Mouse (Mus musculus) ES-E14 (cell line): ENCODE data around the gene Cfb. TPM values are rescaled to one million over a fixed set of nuclear protein-coding genes. Genes with fewer than 3 reads are reported as not detected.

Source experiments
- DNase-seq: peaks from one replicate; pipeline ENCODE4 v3.0.0-alpha.2; 2013; ENCODE audit warnings: low read depth, low spot score
- H3K27ac ChIP-seq: 2 replicates; pipeline ENCODE4 v1.5.1; 2012; ENCODE audit warnings: low read depth, mild to moderate bottlenecking, low read length, moderate library complexity, mixed read lengths; ENCODE audit not compliant: poor library complexity, insufficient read depth, severe bottlenecking
- H3K36me3 ChIP-seq: 2 replicates; pipeline ENCODE4 v1.6.1; 2012; ENCODE audit warnings: mild to moderate bottlenecking, low read length, moderate library complexity, mixed read lengths; ENCODE audit not compliant: control insufficient read depth, poor library complexity, insufficient read depth, severe bottlenecking
- H3K4me1 ChIP-seq, 2 experiments: fragments of 150-350 bp in 1 of 2; sonication (generic) in 1 of 2; 2 replicates each; pipeline ENCODE4 v1.6.1; 2012; ENCODE audit warnings: low read length in 2 of 2, mild to moderate bottlenecking in 1 of 2, mixed read lengths in 1 of 2; ENCODE audit not compliant: control insufficient read depth in 2 of 2, insufficient read depth in 2 of 2, poor library complexity in 1 of 2
- H3K4me3 ChIP-seq, 2 experiments: fragments of 150-350 bp in 1 of 2; sonication (generic) in 1 of 2; 2 replicates each; pipeline ENCODE4 v1.5.1; 2012; ENCODE audit warnings: low read length in 2 of 2, low read depth in 1 of 2, mild to moderate bottlenecking in 1 of 2, mixed read lengths in 1 of 2; ENCODE audit not compliant: insufficient read depth in 1 of 2, poor library complexity in 1 of 2, severe bottlenecking in 1 of 2
- H3K9ac ChIP-seq: 2 replicates; pipeline ENCODE4 v1.6.1; 2012; ENCODE audit warnings: low read depth, mild to moderate bottlenecking, low read length, mixed read lengths; ENCODE audit not compliant: poor library complexity, insufficient read depth, severe bottlenecking
- H3K9me3 ChIP-seq: fragments of 150-350 bp; sonication (generic); 2 replicates; pipeline ENCODE4 v1.6.1; 2012; ENCODE audit warnings: low read depth, mild to moderate bottlenecking, low read length; ENCODE audit not compliant: control insufficient read depth, insufficient read depth
- CHD2 ChIP-seq: IDR thresholded peaks from 2 replicates; pipeline ENCODE4 v1.6.1; 2014; ENCODE audit warnings: mild to moderate bottlenecking, low read depth, low read length, inconsistent platforms
- HCFC1 ChIP-seq: IDR thresholded peaks from 2 replicates; pipeline ENCODE4 v1.6.1; 2012; ENCODE audit warnings: low read length, inconsistent platforms, borderline replicate concordance; ENCODE audit not compliant: insufficient read depth
- MAFK ChIP-seq: IDR thresholded peaks from 2 replicates; pipeline ENCODE4 v1.6.1; 2014; ENCODE audit warnings: mild to moderate bottlenecking, low read depth, low read length, inconsistent platforms; ENCODE audit not compliant: insufficient read depth
- ZC3H11A ChIP-seq: IDR thresholded peaks from 2 replicates; pipeline ENCODE4 v1.6.1; 2012; ENCODE audit warnings: low read depth, mild to moderate bottlenecking, inconsistent platforms, low read length, borderline replicate concordance
- ZNF384 ChIP-seq: IDR thresholded peaks from 2 replicates; pipeline ENCODE4 v1.6.1; 2012; ENCODE audit warnings: low read depth, low read length, inconsistent platforms
- in situ Hi-C, 2 experiments: fragments of 600-800 bp; cut with MboI; formaldehyde crosslinking; loops; one replicate each; pipeline ENCODE4 v1.15.1; 2025; ENCODE audit warnings: low sequenced_read_pairs in 2 of 2, inconsistent platforms in 1 of 2; ENCODE audit not compliant: unreplicated experiment in 2 of 2
- total RNA-seq: library from RNA; depleted of rRNA; stranded (reverse); fragments of 300-350 nt; gene quantifications from 2 replicates; pipeline ENCODE4 v1.2.3, GENCODE M21; 2012

Gene Cfb
- total RNA-seq, 1 experiment: 0.18 TPM

DNA sequence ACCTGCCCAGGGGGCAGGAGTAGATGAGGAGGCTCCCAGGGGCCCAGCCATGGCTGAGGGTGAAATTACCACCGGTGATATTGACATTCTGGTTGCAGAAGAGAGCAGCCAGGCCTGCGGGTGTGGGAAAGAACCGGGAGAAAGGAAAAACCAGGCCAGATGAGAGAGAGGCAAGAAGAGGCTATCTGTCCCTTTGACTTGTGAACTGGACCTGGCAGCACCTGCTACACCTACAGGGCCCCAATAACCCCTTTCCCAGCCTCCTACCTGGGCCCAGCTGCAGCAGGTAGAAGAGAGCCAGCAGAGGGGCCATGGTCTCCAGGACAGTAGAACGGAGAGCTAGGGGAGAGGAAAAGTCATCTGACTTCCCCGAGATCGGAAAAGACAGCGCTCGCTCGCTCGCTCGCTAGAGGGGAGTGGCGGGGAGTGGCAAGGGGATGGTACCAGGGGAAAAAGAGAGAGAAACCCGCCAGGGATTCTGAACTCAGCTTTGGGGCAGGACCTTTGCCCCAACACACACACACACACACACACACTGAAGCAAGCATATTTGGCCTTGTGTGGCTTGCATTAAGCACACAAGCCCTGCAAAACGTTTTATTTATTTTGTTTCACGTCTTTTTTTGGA lies 19.5 kb upstream of the Cfb start, which contains the start of gene Gm20547:
Gm20547 (minus strand) TSS at position 360 of the 628 bp plus-strand sequence.
- no peaks in the 10 kb centered on the region for H3K9me3 ChIP-seq
- peak within 1 kb of the TSS; percentile 24 to 39; a peak in 2 of 4 replicates for H3K4me3 ChIP-seq
- H3K4me1 ChIP-seq: peaks cover 0 to 3% of the 10 kb centered on the region in 2 experiments; a peak in 2 of 4 replicates
- H3K9ac ChIP-seq: no peak within 1 kb of the TSS
- H3K36me3 ChIP-seq: no peaks in the 10 kb centered on the region
- no peak for DNase-seq
- TF ChIP-seq HCFC1: no peak
- TF ChIP-seq CHD2: no peak
- TF ChIP-seq MAFK: no peak
- no peak for TF ChIP-seq ZNF384
- TF ChIP-seq ZC3H11A: no peak
- H3K27ac ChIP-seq: no peak within 1 kb of the TSS
- in situ Hi-C loops: no loop called here

DNA sequence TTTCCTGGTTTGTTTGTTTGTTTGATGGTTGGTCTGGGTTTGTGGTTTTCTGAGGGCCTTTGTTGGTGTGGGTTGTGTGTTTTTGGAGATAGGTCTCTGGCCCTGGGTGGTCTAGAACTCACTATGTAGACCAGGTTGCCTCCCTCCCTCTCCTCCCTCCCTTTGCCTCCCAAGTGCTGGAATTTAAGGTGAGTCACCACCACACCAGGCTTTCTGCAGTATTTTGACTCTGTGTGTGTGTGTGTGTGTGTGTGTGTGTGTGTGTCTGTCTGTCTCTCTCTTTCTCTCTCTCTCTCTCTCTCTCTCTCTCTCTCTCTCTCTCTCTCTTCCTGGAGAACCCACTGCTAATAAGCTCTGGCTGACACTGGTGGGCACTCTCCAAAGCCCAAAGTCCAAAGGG lies 18.8 kb upstream of the Cfb start:
- Histone ChIP-seq H3K4me3 (no peak overlapping the region), H3K27ac (no peak overlapping the region), H3K36me3 (no peaks in the 10 kb centered on the region), H3K4me1 (peaks cover 0 to 3% of the 10 kb centered on the region in 2 experiments; a peak in 2 of 4 replicates), H3K9me3 (no peaks in the 10 kb centered on the region), H3K9ac (no peak overlapping the region)
- TF ChIP-seq ZC3H11A: no peak
- TF ChIP-seq MAFK: no peak
- no peak for TF ChIP-seq CHD2
- TF ChIP-seq HCFC1: no peak
- TF ChIP-seq ZNF384: no peak
- in situ Hi-C loops: no loop called here
- no peak for DNase-seq

DNA sequence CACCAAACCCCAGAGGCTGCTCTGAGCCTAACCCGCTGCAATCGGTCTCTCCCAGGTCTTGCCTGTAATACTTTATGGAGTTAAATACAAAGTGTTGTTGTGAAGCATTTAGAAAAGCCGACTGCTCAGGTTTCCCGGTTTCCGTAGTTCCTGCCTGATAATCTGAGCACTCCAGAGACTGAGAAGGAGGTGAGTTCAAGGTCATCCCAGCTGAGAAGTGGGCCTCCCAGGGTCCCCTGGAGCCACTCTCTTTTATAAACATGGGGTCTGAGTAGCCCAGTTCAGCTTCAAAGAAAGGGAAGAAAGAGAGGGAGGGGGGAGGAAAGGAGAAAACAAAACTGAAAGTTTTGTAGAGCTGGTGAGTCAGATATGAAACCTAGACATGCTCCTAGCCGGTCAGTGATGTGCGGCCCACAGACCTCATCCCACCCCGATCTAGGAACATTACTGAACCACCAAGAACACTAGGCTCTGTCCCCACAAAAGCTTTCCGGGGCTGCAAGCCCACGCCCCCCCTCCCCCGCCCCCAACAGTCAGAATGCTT lies 17.1 kb upstream of the Cfb start, which contains the start of gene Zbtb12:
Zbtb12 (plus strand) TSS at position 148 of the 544 bp plus-strand sequence.
- H3K27ac ChIP-seq: no peak within 1 kb of the TSS
- peak within 1 kb of the TSS in 1 of 2 experiments; percentile 23; a peak in 1 of 4 replicates for H3K4me3 ChIP-seq
- H3K9me3 ChIP-seq: no peaks in the 10 kb centered on the region
- in situ Hi-C loops: no loop called here
- H3K4me1 ChIP-seq: peaks cover 0 to 3% of the 10 kb centered on the region in 2 experiments; a peak in 2 of 4 replicates
- no peak within 1 kb of the TSS for H3K9ac ChIP-seq
- DNase-seq: no peak
- H3K36me3 ChIP-seq: no peaks in the 10 kb centered on the region
- no peak for TF ChIP-seq MAFK
- no peak for TF ChIP-seq ZC3H11A
- TF ChIP-seq CHD2: no peak
- TF ChIP-seq HCFC1: no peak
- no peak for TF ChIP-seq ZNF384

DNA sequence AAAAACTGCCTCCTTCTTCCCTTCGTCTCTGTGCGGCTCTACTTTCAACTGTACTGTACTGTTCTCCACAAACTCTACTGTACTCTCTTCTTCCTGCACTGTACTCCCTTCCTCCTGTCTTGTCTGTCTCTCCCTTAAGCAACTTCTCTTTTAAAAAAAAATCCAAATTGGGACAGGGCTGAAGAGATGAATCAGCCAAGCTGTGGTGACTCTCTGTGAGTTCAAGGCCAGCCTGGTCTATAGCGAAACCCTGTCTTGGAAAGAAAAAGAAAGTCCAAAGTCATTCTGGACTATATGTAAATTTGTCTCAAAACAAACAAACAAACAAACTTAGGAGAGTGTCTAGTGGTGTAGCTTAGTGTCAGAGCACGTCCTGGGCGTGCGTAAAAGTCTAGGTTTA lies 12.0 kb upstream of the Cfb start:
- Histone ChIP-seq H3K27ac (no peak overlapping the region), H3K4me3 (no peak overlapping the region), H3K4me1 (peaks cover 0 to 2% of the 10 kb centered on the region in 2 experiments; a peak in 1 of 4 replicates), H3K9ac (no peak overlapping the region), H3K36me3 (no peaks in the 10 kb centered on the region), H3K9me3 (no peaks in the 10 kb centered on the region)
- TF ChIP-seq ZNF384 (no peak), MAFK (no peak), HCFC1 (no peak), CHD2 (no peak), ZC3H11A (no peak)
- in situ Hi-C loops: no loop called here
- DNase-seq: no peak
